Mouse (Mus musculus): ENCODE measurements around the gene Smpd4.
"Not testable (repeated sequence)": the region's sequence is repeated elsewhere in the genome, so short reads cannot be mapped to it uniquely, and the experiment has no call there.

The Smpd4 gene

GRCm38 (mm10) chr16:17619198-17620105 is at the start of gene Smpd4:
Gene Smpd4, plus strand, starts transcription at chr16:17619354.
- peak; percentile 92 for DNase-seq (ENCODE audit: low spot score)

DNA sequence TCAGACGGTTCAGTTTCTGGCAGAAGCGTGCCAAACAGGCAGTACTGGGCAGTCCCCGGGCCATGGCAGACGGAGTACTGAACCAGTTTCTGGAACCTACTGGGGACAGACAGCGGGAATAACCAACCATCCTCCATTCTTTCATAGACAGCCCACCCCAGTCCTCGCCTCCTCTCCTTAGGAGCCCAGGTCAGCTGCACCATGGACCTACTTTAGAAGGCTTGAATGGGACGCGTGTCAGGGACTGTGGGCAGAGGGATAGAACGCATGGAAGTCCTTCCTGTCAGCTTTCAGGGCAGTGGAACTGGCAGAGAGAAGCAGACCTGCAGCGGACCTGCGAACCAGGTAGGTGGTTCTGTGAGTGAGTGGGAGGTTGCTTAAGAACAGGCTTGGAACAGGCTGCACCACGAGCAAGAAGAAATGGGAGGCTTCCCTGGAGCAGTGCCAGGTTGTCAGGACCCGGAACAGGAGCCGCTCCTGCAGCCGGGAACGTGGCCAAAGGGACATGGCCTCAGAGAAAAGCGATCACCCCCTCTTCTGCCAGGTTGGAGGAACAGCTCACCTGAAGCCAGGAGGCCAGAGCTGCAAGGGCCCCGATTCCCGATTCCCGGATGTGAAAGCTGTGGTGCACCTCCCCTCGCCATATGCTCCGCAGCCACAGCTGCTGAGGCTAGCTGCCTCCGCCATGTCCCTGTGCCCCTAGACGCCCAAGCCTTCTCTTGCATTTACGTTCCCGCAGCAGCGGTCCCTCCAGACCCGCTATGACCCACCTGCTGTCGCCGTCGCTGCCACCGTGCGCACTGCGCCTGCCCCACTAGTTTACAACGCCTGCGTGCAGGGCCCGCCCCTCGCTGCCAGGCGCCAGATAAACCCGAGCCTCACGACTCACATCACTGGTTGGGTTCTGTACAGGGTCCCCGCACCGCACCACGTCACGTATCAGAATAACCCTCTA is 43.0 kb upstream of the Smpd4 start:
- peak; percentile 89 for DNase-seq (ENCODE audit: low spot score)

- DNase-seq (ENCODE audit: low spot score) = no peak
Measured at GRCm38 (mm10) chr16:17576825-17577215, 42.3 kb upstream of the Smpd4 start.

GRCm38 (mm10) chr16:17583064-17583463 is 36.1 kb upstream of the Smpd4 start, which contains the start of gene Slc7a4:
Gene Slc7a4, minus strand, starts transcription at chr16:17583214.
- DNase-seq (ENCODE audit: low spot score) = no peak

DNA sequence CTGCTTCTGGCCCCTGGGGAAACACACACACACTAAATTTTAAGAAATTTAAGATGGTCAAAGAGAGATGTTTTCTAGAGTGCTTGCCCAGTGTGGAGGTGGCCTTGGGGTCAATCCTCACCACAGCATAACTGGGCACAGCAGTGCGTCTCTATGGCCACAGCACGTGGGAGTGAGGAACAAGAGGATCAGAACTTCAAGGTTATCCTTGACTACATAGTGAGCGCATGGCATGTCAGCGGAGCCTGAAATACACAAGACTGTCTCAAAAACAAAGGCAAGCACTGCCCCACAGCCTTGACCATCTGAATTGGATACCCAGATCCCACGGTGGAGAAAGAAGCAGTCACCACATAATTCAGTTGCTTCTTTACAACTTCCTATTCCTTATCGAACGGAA is 34.6 kb upstream of the Smpd4 start:
- DNase-seq (ENCODE audit: low spot score) = no peak

DNA sequence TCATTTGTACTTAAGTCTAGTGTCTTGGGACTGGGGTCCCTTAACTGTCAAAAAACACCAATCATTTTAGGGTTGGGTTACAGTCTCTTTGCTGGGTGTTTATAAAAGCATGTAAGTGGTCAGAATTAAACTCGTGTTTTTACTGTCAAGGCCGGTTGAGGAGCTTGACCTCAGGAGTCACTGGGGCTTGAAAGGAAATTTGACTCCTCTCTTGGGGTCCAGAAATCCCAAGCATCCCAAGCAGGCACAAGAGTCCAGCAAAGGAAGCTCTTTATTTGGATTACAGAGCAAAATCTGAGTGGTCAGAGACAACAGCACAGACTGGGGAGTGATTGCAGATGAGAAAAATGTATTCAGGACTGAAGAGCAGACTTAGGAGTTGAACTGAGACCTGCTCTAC is 28.4 kb upstream of the Smpd4 start:
- no peak for DNase-seq (ENCODE audit: low spot score)

GRCm38 (mm10) chr16:17600944-17601562 is 18.1 kb upstream of the Smpd4 start:
- no peak for DNase-seq (ENCODE audit: low spot score)

- DNase-seq (ENCODE audit: low spot score) = no peak
Measured at GRCm38 (mm10) chr16:17604941-17605340, 14.2 kb upstream of the Smpd4 start.

- DNase-seq (ENCODE audit: low spot score) = no peak
Measured at GRCm38 (mm10) chr16:17605684-17606083, 13.5 kb upstream of the Smpd4 start.

- no peak for DNase-seq (ENCODE audit: low spot score)
Measured at GRCm38 (mm10) chr16:17611383-17611782, 7.8 kb upstream of the Smpd4 start.

DNA sequence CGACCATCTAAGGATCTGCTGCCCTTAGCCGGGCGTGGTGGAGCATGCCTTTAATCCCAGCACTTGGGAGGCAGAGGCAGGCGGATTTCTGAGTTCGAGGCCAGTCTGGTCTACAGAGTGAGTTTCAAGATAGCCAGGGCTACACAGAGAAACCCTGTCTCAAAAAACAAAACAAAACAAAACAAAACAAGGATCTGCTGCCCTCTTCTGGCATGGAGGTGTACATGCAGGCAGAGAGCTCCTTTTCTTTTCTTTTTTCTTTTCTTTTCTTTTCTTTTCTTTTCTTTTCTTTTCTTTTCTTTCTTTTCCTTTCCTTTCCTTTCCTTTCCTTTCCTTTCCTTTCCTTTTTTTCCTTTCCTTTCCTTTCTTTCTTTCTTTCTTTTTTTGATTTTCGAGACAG is 4.4 kb upstream of the Smpd4 start:
- not testable (repeated sequence) for DNase-seq (ENCODE audit: low spot score)

DNA sequence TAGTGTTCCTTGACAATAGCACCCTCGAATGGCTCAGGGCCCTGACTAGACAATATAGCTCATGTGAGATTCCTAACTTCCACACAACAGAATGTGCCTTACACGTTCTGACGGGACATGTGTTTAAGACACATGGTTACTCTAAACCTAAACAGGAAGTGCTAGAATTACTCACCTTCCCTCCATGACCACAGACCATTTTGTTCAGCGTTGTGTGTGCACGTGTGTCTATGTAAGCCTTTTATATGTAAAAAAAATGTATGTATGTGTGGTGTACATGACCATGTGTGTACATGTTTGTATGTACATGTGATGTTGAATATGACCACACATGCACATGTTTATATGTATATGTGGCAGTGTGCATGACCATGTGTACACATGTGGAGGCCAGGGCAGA is 2.9 kb upstream of the Smpd4 start:
- no peak for DNase-seq (ENCODE audit: low spot score)

- peak; percentile 62 for DNase-seq (ENCODE audit: low spot score)
Measured at GRCm38 (mm10) chr16:17617922-17618565, 1.1 kb upstream of the Smpd4 start.

DNA sequence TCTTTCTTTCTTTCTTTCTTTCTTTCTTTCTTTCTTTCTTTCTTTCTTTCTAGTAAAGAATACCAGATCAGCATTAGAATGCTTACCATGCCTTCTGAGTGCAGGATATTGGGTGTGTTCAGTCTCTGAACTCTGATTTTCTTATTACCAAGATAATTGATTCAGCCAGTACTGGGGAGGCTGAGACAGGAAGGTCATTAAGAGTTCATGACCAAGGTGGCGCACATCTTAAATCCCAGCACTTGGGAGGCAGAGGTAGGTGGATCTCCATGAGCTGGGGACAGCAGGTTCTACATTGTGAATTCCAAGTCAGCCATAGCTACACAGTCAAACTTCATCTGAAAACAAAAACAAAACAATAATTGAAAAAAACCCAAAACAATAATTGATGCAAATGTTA is 2.8 kb downstream of the Smpd4 start:
- DNase-seq (ENCODE audit: low spot score) = no peak

- no peak for DNase-seq (ENCODE audit: low spot score)
Measured at GRCm38 (mm10) chr16:17625488-17626268, 6.5 kb downstream of the Smpd4 start.

DNA sequence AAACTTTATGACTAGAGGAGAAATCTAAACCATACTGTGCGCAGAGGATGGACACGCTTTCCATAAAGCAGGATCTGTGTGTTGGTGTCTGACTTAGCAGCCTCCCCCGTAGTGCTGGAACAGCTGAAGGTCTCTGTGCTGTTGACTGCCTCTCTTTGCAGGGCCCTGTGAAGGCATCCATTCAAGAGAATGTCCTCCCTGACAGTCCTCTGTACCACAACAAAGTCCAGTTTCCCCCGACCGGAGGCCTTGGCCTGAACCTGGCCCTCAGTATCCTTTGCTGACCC is 7.1 kb downstream of the Smpd4 start:
- DNase-seq (ENCODE audit: low spot score) = no peak

- no peak for DNase-seq (ENCODE audit: low spot score)
Measured at GRCm38 (mm10) chr16:17632580-17632979, 13.4 kb downstream of the Smpd4 start.

DNA sequence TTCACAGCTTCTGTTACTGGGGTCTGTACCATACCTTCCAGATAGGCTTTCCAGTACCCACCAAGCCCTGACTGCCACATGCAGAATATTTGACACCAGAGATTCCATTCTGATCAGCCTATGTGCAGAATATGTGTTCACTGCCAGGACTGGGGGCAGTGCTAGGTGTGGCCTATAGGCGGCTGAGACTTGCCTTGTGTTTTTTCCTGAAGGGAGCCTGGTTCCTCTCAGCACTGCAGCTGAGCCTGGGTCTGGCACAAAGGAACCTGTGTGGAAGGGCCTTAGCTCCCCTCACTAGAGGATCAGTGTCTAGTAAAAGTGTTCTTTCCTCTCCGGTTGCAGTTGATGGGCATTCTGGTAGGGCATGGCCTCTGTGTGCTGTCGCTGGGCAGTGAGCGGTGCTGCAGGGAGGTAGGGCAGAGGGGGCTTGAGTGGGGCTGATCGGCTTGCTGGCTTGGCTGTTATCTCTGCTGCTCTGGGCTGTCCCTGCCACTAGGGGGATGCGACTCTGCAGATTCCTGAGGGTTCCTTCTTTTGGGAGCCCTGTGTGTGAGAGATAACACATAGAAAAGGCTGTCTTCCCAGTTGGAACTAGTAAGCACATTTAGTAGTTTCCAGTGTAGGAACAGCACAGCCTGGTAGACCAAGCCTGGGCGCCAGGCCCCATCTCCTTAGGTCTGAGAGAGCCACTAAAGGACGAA is 14.5 kb downstream of the Smpd4 start:
- no peak for DNase-seq (ENCODE audit: low spot score)

GRCm38 (mm10) chr16:17636904-17637303 is 17.8 kb downstream of the Smpd4 start:
- no peak for DNase-seq (ENCODE audit: low spot score)

DNA sequence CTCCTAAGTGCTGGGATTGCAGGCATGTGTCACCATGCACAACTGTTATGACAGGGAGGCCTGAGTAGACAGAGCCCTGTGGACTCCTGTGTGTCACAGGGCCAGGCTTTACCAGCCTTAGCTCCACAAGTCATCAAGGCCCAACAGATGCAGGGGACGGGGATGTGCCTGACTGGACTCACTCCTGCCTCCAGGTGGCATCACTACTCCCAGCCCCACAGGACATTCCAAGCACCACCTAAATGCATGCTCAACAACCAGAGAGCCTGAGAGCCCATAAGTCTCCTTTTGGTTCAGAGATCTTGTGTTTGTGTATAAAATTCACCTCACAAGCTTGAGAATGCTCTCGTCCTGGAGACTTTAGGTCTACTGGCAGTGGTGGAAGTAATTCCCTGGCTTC is 18.5 kb downstream of the Smpd4 start:
- no peak for DNase-seq (ENCODE audit: low spot score)

All from urinary bladder, postnatal 14 days (tissue).